Mouse (Mus musculus) ZHBTc4 (cell line): ENCODE measurements around the gene Hoxd8.

ENCODE experiments used
- DNase-seq: peaks from one replicate; pipeline ENCODE4 v3.0.0-alpha.2; 2011; ENCODE audit warnings: low read depth, low spot score

The Hoxd8 gene

DNA sequence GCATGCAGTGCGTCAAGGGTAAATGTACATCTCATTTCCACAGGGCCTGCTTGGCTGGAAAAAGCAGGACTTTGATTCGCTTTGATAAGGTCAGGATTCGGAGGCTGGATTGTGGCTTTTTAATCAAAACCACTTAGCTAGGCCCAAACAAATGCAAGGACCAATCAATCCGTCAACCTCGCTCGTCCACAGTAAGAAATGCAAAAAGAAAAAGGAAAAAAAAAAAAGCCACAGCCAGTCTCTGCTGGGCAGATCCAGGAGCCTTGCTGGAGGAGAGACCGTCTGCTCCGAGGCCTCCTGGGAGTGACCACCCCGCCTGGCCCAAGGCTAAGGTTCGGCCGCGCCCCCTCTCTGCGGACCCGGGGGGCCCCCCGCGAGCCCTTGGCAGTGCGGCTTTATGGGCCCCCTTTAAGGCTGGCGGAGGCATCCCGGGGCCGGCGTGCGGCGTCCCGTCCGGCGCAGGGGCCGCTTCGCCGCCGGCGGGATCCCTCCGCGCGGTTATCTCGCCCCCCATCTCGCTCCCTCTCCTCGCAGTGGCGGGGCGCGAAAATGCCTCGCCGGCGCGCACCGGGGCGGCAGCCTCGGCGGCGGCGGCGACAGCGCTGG, at the start of gene Hoxd8:
Gene Hoxd8 (plus strand): TSS at position 223 of the 606 bp plus-strand sequence.
- peak; percentile 76 for DNase-seq

DNA sequence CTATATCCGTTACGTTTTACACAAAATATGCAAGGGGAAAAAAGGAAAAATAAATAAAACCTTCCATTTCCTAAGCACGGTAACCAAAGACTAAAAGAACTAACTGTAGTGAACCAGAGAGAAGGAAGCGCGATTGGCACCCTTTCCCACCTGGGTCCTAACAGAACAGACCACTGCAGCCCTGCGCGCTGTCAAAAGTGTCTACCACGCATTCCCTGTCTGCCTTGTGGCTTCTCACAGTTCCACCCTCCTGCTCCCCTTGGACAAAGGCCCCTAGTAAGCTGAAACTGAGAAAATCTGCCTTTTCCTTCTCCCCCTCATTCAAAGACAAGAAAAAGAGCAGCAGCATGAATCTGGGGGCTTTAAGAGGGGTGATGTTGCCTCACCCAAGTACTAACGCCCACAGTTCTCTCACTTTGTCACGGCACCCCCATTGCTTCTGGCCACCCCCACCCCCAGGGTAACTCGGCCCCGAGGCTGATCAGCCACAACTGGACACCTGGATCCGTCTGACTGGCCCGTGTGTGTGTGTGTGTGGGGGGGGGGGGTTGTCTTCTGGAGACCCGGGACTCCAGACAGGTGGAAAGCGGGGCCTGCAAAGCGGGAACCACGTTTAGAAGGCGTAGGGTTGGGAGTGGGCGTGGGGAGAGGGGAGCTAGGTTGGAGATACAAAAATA, 49.5 kb upstream of the Hoxd8 start:
- DNase-seq = peak; percentile 23

DNA sequence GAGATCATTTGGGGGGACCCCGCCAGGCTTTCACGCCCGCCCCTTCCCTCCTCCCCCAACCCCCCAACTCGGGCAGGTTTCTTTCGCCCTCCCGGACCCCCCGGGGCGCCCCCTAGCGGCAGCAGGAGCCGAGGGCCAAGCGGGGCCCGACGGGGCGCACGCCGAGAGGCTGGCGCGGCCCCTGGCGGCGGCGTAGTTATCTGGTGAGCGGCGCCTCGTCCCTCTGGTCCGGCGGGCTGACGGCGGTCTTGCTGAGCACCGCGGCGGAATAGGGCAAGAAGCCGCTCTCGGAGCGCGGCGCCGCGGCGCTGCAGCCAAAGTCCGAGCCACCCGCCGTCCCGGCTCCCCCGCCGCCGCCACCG, 49.0 kb upstream of the Hoxd8 start:
- DNase-seq = peak; percentile 79

DNA sequence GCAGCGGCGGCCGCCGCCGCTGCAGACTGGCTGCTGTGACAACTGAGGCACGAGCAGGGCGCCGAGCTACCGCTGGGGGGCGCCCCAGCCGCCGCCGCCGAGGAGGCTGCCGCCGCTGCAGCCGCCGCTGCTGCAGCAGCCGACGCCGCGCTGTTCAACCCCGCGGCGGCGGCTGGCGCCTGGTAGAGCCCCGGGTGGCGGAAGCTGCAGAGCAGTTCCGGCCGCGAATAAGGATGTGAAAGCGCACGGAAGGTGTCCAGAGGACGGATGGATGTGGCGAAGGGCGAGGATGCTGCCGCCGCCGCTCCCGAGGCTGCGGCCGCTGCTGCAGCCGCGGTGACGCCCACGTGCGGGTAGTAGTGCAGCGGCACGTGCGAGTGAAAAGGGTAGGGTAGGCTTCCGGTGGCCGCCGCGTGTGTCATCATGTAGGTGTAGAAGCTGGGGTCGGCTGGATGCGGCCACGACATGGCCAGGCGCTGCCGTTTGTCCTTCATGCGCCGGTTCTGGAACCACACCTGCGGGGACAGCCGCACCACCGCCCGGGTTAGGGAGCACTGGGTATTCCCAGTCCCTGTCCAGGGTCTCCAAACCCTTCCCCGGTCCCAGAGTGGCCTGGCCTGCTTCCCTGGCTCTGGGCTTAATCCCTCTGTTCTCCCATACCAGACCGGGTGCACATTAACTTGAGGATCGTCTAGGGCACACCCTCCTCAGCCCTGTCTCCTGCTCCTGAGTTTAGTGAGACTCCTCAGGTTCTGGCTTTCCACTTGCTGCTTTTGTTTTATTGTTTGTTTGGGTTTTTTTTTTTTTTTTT, 48.4 kb upstream of the Hoxd8 start:
- DNase-seq = peak; percentile 77

- no peak for DNase-seq
These were observed 47.8 kb upstream of the Hoxd8 start for GRCm38 (mm10) chr2:74656632-74657021.

- DNase-seq = peak; percentile 63
These were observed 47.0 kb upstream of the Hoxd8 start for GRCm38 (mm10) chr2:74657251-74658023.

GRCm38 (mm10) chr2:74658024-74658666, 46.3 kb upstream of the Hoxd8 start:
- DNase-seq = no peak

- DNase-seq = peak; percentile 71
These were observed 45.6 kb upstream of the Hoxd8 start for GRCm38 (mm10) chr2:74658667-74659371.

DNA sequence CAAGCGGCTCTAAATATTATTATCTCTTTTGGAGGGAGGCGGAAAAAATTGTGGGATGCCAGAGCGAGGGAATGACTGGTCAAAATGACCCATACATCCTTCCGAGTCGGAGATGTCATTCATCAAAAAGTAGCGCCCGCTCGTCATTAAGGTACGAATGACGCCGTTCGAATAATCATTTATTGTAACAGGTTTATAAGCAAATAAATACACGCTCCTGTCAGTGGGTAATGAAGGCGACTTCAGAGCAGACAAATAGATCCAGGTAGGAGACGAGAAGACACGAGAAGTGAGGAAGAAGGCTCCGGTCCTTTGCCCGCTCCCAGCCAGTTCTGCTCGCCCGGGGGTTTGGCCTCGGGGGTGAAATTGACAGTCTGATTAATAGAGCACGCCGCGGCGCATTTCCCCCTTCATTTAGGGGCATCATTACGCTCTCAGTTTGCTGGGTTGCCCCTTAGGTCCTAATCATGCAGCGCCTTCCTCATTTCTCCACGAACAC, 44.9 kb upstream of the Hoxd8 start, which contains the start of gene Evx2:
Gene Evx2 (minus strand): TSS at position 51 of the 499 bp plus-strand sequence.
- peak; percentile 35 for DNase-seq

- DNase-seq = peak; percentile 23
These were observed 43.7 kb upstream of the Hoxd8 start for GRCm38 (mm10) chr2:74660421-74661375.

DNA sequence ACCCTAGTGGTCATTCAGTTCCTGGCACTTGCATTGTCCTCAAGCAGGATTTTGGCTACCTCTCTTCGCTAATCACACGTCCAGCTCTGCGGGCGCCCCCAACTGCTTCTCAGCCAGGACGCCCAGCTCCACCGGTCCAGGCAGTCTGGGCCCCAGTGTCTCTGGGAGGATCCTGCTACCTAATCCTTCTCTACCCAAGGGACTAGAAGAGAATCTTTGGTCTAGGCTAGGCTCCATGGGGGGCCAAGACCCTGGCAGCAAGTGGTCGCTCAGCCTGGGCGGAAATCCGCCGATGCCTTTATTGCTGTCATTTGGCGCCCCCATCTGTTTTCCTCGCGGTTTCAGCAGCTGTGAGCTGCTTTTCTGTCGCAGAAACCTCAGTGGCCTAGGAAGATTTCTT, 42.7 kb upstream of the Hoxd8 start:
- DNase-seq = peak; percentile 60

GRCm38 (mm10) chr2:74663291-74663925, 41.0 kb upstream of the Hoxd8 start:
- peak; percentile 62 for DNase-seq

DNA sequence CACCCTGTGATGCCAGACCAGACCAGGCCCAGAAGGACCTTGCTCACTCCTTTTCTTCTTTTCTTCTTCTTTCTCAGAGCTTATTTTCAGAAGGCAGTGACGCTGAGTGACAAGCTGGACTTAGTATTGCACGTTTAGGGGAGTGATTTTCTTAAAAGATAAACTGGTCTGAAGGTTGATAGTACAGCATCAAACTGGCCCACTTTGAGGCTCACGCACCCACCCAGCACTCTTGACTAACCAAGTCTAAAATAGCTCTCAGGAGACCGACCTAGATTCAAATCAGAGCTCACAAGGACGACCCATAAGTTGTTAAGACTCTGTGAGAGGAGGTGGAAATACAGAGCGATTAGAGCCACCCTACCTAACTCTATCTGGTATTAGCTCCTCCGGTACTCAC, 38.0 kb upstream of the Hoxd8 start:
- peak; percentile 9 for DNase-seq

DNA sequence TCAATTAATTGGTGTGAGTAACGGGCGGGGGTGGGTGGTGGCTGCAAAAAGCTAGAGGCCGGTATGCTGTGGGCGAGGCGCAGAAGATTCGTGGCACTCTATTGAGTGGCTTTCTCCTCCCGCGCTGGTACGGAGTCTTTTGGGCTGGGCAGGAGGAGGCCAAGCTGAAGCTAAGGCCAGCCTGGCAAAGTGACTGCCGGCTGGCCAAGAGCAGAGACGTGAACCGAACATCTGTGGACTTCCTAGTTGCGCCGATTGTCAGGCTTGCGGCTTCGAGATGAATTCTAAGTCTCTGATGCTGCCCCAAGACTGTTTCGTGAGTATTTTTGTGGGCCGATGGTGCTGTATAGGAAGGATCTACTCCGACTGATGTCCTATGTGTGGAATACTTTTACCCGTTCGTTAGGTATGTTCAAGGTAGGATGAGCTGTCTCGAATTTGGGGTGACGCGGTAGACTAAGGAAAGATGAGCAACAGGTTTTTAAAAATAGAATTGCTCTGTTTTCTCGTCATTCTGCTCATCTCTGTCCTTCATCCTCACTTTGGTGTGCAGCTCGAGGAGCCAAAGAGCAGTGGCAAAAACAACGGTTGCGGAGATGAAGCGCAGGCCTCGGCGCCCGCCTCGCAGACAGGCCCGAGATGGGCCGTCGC, 37.1 kb upstream of the Hoxd8 start:
- DNase-seq = peak; percentile 58

DNA sequence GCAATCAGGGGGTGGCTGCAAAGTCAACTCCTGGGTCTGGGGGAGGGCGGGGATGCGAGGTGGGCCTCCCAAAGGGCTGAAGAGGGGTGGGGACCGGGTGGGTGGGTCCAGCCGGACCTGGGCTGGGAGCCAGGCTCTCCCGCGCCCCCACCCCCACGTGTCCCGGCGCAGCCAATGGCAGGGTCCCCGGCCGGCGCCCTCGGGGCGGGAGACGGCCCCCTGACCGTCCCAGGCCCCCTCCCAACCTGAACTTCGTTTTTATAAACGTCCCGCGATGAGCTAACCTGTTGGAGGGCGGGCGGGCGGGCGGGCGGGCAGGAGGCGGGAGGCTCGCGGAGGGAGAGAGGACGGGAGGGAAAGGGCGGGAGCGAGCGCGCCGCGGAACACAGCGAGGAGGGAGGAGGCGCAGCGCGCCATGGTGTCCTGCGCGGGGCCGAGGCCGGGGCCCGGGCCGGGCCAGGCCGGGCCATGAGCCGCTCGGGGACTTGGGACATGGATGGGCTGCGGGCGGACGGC, 36.5 kb upstream of the Hoxd8 start, which contains the start of gene Hoxd13:
Gene Hoxd13 (plus strand): TSS at position 469 of the 516 bp plus-strand sequence.
- peak; percentile 67 for DNase-seq

DNA sequence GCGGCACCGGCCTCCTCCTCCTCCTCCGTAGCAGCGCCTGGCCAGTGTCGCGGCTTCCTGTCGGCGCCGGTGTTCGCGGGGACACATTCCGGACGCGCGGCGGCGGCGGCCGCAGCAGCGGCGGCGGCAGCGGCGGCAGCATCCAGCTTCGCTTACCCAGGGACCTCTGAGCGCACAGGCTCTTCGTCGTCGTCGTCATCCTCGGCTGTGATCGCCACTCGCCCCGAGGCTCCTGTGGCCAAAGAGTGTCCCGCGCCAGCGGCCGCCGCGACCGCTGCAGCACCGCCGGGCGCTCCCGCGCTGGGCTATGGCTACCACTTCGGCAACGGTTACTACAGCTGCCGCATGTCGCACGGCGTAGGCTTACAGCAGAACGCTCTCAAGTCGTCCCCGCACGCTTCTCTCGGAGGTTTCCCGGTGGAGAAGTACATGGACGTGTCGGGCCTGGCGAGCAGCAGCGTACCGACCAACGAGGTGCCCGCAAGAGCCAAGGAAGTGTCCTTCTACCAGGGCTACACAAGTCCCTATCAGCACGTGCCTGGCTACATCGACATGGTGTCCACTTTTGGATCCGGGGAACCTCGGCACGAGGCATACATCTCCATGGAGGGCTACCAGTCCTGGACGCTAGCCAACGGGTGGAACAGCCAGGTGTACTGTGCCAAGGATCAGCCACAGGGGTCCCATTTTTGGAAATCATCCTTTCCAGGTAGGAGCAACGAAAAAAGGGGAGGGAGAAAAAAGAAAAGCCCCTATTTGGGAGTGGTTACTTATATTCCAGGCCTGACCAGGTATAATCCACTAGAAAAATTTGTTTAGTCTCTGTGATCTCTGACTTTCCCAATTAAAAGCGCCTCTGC, 35.8 kb upstream of the Hoxd8 start:
- peak; percentile 71 for DNase-seq

DNA sequence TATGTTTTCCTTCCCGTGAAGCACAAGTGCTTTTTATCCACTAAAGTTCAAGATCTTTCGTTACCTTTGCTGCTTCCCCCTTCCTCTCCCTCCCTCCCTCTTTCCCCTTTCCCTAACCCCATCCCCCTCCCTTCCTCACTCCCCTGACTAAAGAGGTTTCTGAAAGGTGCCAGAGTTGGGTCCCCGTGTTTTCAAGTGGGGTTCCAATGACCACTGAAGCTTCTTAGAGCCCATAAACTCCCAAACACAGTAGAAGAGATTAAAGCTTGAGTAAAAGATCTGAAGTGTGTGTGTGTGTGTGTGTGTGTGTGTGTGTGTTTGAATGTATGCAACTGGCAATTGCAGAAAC, 35.2 kb upstream of the Hoxd8 start:
- DNase-seq = peak; percentile 39
